Mouse (Mus musculus) heart, embryonic 13.5 days (tissue): ENCODE data around the gene Catsperg1. TPM values are rescaled to one million over a fixed set of nuclear protein-coding genes. Genes with fewer than 3 reads are reported as not detected.
"Not testable (repeated sequence)": the region's sequence is repeated elsewhere in the genome, so short reads cannot be mapped to it uniquely, and the experiment has no call there.

ENCODE experiments used
- ATAC-seq: fragments of 200-750 bp; cut with Nextera tagmentation; 2 replicates; pipeline ENCODE4 v1.8.0; 2017; ENCODE audit warnings: moderate TSS enrichment; ENCODE audit not compliant: insufficient number of reproducible peaks, low FRiP score, low TSS enrichment; ENCODE audit errors: extremely low read depth
- H3K27ac ChIP-seq: fragments of 300-500 bp; sonication (generic); replicated peaks from 2 replicates; pipeline ENCODE4 v1.5.1; 2015; ENCODE audit warnings: moderate library complexity, mild to moderate bottlenecking, inconsistent platforms
- H3K27me3 ChIP-seq: fragments of 300-500 bp; sonication (generic); replicated peaks from 2 replicates; pipeline ENCODE4 v1.6.1; 2015; ENCODE audit warnings: mild to moderate bottlenecking, inconsistent platforms
- H3K36me3 ChIP-seq: fragments of 300-500 bp; sonication (generic); 2 replicates; pipeline ENCODE4 v1.6.1; 2015; ENCODE audit warnings: mild to moderate bottlenecking, inconsistent platforms
- H3K4me1 ChIP-seq: fragments of 300-500 bp; sonication (generic); 2 replicates; pipeline ENCODE4 v1.6.1; 2015; ENCODE audit warnings: inconsistent platforms
- H3K4me2 ChIP-seq: fragments of 300-500 bp; sonication (generic); 2 replicates; pipeline ENCODE4 v1.6.1; 2015; ENCODE audit warnings: inconsistent platforms, mild to moderate bottlenecking, moderate library complexity
- H3K4me3 ChIP-seq: fragments of 300-500 bp; sonication (generic); 2 replicates; pipeline ENCODE4 v1.5.1; 2015; ENCODE audit warnings: moderate library complexity, mild to moderate bottlenecking, inconsistent platforms
- H3K9ac ChIP-seq: fragments of 300-500 bp; sonication (generic); 2 replicates; pipeline ENCODE4 v1.6.1; 2015; ENCODE audit warnings: inconsistent platforms, mild to moderate bottlenecking, moderate library complexity
- H3K9me3 ChIP-seq: fragments of 300-500 bp; sonication (generic); 2 replicates; pipeline ENCODE4 v1.6.1; 2016; ENCODE audit warnings: inconsistent platforms
- WGBS: fragments of 180-500 bp; shearing (Covaris S2); methylation state at CpG from one replicate; pipeline ENCODE4 v1.1.7; 2015; ENCODE audit warnings: mixed read lengths; 5-methylcytosine and 5-hydroxymethylcytosine counted together
- polyA plus RNA-seq: library from polyadenylated mRNA; unstranded; fragments of >200 nt; fragmentation: Nextera tagmentation; extraction: Ambion mirVana; gene quantifications from 2 replicates; pipeline ENCODE4 v1.2.1, GENCODE M21; 2015

Catsperg1 gene
- polyA plus RNA-seq, 1 experiment from 2014 or later: 0.41 TPM

DNA sequence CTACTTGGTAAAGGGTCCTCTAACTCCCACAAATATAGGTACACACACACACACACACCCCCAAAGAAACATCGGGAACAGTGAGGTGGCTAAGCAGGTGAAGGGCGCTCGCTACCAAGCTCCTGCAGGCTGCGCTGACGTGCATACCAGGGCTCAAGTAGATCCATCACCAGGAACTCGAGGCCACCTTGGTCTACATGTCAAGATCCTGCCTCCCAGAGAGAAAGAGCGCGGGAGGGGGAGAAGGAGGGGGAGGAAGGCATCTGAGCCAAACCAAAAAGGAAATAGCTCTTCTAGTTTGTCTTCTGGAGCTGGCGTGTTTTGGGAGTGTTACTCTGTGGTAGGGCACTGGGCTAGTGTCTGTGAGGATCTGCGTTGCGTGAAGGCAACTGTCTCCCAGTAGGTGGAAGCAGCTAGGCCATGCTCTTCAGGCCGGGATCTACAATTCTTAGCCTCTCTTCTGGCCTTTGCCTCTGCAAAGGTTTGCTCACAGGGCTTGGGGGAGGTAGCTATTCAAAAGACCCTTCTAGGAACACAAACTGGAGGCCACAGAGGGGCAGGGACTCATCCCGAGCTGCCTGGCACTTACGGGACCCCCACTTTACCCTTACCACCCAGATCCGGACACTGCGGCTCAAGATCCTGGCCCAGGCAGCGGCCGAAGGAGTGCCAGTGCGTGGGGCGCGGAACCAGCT, 32.9 kb upstream of the Catsperg1 start:
- no peaks in the 10 kb centered on the region for H3K27me3 ChIP-seq
- H3K9ac ChIP-seq: peak overlapping the region; percentile 30; the same call in 1 of the 2 replicates
- no peak for ATAC-seq
- peaks cover 33% of the 10 kb centered on the region for H3K36me3 ChIP-seq
- peak overlapping the region; percentile 51 for H3K4me3 ChIP-seq
- H3K4me2 ChIP-seq: peak overlapping the region; percentile 81
- H3K27ac ChIP-seq: no peak overlapping the region
- WGBS: 74% methylated on average over 21 of the region's 21 CpGs
- peaks cover 34% of the 10 kb centered on the region for H3K4me1 ChIP-seq
- no peaks in the 10 kb centered on the region for H3K9me3 ChIP-seq

DNA sequence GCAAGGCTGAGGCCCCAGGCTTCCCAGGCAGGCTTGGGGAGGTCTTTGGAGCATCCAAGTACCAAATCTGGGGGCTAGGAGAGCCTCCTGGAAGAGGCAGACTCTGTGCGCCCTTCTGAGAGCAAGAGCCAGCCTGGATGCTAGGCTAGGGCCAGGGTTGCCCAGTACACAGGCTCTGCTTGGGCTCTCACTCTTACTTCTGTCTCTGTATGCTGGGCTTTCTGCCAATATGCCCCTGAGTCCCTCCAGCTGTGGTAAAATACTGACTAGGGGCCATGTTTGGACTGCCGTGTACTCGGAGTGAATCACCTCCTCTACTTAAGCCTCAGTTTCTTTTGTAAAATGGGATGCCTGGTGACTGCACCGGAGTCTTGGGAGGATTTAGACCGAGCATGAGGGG, 32.2 kb upstream of the Catsperg1 start:
- WGBS: 65% methylated on average over 5 of the region's 5 CpGs
- H3K9ac ChIP-seq: 0 out of 2 replicates have a peak overlapping the region, but pooled peaks have one; percentile 7

DNA sequence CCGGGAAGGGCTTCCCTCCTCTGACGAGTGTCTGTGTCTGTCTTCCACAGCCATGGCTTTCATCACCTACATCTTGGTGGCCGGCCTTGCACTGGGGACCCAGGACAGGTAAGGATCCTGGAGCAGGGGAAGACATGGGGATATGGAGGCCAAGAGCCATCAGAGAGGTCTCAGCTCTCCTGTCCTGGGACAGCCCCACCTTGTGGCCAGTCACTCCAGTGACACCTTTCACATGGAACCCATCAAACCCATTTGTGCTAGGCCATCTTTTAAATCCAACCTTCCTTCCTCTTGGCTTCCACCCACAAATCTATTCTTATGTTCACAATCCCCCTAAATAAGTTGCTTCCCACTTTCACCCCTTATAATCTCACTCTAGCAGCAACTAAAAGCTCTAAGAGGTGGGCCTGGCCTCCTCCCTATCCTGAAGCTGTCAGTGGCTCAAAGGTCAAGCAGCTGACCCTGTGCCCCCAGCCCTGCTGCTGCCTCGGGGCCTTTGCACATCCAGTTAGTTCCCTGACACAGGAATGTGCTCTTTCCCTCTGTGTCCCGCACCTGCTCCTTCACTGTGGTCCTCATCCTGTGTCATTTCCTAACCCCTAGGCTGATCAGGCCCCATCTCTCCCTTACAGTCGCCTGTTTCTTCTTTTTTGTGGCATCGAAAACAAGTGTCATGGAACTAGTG, 31.0 kb upstream of the Catsperg1 start:
- ATAC-seq: no peak
- WGBS: 76% methylated on average over 7 of the region's 7 CpGs

More for the DNA sequence above, 32.2 kb upstream of the Catsperg1 start:
- ATAC-seq: no peak
- Histone ChIP-seq H3K4me2 (no peak overlapping the region), H3K4me3 (no peak overlapping the region), H3K27ac (no peak overlapping the region), H3K27me3 (no peaks in the 10 kb centered on the region), H3K36me3 (peaks cover 38% of the 10 kb centered on the region), H3K9me3 (no peaks in the 10 kb centered on the region), H3K4me1 (peaks cover 34% of the 10 kb centered on the region)

DNA sequence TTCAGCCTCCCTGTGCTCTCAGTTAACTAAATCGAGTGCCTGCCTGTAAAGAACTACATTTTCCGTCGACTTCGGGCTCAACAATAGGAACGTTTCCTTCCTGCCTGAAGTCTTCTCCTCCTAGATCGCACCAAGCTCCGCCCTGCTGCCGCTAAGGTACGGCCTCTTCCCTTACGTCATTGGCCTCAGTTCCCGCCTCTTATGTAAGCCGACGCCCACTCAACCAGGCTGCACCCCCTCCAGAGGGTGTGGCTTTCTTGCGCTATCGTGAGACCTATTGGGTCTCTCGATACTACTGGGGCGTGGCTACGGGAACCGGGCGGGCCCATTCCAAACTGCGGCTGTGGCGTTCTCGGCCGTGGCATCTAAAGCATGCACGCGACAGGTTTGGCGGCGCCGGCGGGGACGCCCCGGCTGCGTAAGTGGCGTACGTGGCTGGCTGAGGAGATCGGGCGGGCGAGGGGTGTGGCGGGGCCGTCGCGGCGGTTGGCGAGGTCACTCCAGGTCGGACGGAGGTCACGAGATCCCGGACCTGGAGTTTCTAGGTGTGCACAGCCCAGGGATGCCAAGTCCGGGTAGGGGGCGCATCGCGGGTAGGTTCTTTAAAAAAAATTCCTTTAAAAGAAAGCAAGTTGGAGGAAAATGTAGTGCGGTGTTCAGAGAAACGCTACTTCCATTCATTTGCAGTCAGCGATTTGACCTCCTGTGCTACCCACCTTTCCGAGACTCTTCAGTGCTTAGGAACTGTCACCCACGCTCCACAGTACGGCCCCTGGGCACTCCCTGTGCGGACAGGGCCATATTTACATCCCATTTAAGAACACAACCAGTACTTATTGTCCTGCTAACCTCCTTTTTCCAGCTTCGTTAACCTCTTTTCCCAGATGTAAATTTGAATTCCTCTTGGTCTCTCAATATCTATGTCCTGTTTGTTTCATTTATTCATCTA, 24.5 kb upstream of the Catsperg1 start, which contains the start of gene Yif1b:
Gene Yif1b (plus strand): TSS at position 311 of the 949 bp plus-strand sequence.
- H3K9ac ChIP-seq: peak within 1 kb of the TSS; percentile 84
- peaks cover 36% of the 10 kb centered on the region for H3K4me1 ChIP-seq
- H3K27me3 ChIP-seq: no peaks in the 10 kb centered on the region; the same call in 1 of the 2 replicates
- H3K4me3 ChIP-seq: peak within 1 kb of the TSS; percentile 70
- peak; percentile 97 for ATAC-seq
- H3K9me3 ChIP-seq: no peaks in the 10 kb centered on the region
- 1% methylated on average over 60 of the region's 60 CpGs for WGBS
- peaks cover 4% of the 10 kb centered on the region; the same call in 1 of the 2 replicates for H3K36me3 ChIP-seq
- H3K4me2 ChIP-seq: peak within 1 kb of the TSS; percentile 75
- peak within 1 kb of the TSS; percentile 95 for H3K27ac ChIP-seq

More for the DNA sequence above, 31.0 kb upstream of the Catsperg1 start:
- Histone ChIP-seq H3K4me2 (no peak overlapping the region), H3K4me1 (peaks cover 38% of the 10 kb centered on the region), H3K36me3 (peaks cover 38% of the 10 kb centered on the region), H3K9ac (no peak overlapping the region), H3K9me3 (no peaks in the 10 kb centered on the region), H3K27me3 (no peaks in the 10 kb centered on the region), H3K4me3 (no peak overlapping the region), H3K27ac (no peak overlapping the region)

DNA sequence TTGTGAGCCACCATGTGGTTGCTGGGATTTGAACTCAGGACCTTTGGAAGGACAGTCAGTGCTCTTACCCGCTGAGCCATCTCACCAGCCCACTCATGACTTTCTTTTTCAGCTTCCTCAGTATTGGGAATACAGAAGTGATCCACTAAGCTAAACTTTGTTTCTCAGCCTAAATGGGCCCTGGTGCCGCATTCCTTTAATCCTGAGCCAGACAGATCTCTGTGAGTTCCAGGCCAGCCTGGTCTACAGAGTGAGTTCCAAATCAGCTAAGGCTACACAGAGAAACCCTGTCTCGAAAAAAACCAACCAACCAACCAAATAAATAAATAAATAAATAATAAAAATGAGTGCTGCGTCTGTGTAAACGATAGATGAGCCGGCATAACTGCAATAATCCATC, 23.8 kb upstream of the Catsperg1 start:
- H3K27ac ChIP-seq: peak overlapping the region; percentile 95
- H3K9ac ChIP-seq: peak overlapping the region; percentile 82
- ATAC-seq, H3K27me3 ChIP-seq, H3K9me3 ChIP-seq, H3K36me3 ChIP-seq: not testable (repeated sequence)
- H3K4me1 ChIP-seq: peaks cover 39% of the 10 kb centered on the region
- peak overlapping the region; percentile 75 for H3K4me2 ChIP-seq
- H3K4me3 ChIP-seq: peak overlapping the region; percentile 70
- WGBS: 27% methylated on average over 6 of the region's 6 CpGs

DNA sequence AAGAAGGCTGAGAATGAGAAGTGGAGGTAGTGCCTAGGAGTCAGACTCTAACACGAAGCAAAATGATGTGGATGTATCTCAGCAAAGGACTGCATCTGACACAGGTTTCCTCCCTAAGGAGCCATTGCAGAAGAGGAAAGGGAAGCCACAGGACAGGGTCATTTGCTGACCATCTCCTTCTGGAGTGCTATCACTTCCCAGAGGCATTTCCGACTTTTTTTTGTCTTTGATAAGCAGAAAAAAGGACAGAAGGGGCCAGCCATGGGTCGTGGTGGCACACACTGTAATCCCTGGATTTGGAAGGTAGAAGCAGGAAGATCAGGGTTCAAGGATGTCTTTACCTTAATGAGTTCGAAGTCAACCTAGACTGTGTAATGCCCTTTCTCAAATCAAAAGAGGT, 22.8 kb upstream of the Catsperg1 start:
- ATAC-seq: no peak
- WGBS: 62% methylated on average over 4 of the region's 4 CpGs
- H3K9me3 ChIP-seq: no peaks in the 10 kb centered on the region
- peak overlapping the region; percentile 58 for H3K27ac ChIP-seq
- H3K27me3 ChIP-seq: peaks cover 14% of the 10 kb centered on the region
- no peak overlapping the region for H3K4me2 ChIP-seq
- no peak overlapping the region for H3K4me3 ChIP-seq
- peaks cover 47% of the 10 kb centered on the region for H3K4me1 ChIP-seq
- H3K9ac ChIP-seq: no peak overlapping the region
- H3K36me3 ChIP-seq: peaks cover 4% of the 10 kb centered on the region; the same call in 1 of the 2 replicates

DNA sequence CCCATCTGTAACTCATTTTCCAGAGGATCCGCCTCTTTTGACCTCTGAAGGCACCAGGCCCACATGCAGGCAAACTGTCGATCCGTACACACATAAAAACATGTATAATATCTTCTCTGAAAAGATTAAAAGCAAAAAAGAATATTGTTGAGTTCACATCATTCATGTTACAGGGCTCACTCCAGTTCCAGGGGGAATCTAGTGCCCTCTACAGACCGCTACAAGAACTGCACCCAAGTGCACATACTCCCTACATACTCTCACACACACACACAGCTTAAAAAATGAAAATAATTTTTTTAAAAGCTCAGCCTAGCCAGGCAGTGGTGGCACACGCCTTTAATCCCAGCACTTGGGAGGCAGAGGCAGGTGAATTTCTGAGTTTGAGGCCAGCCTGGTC, 20.8 kb upstream of the Catsperg1 start:
- Histone ChIP-seq H3K4me1 (peaks cover 50% of the 10 kb centered on the region), H3K27ac (peak overlapping the region; percentile 75), H3K9me3 (no peaks in the 10 kb centered on the region), H3K27me3 (peaks cover 28% of the 10 kb centered on the region), H3K4me2 (no peak overlapping the region), H3K36me3 (0 out of 2 replicates have a peak, but pooled peaks cover 6% of the 10 kb centered on the region), H3K9ac (no peak overlapping the region), H3K4me3 (no peak overlapping the region)
- 79% methylated on average over 5 of the region's 5 CpGs for WGBS
- no peak for ATAC-seq

DNA sequence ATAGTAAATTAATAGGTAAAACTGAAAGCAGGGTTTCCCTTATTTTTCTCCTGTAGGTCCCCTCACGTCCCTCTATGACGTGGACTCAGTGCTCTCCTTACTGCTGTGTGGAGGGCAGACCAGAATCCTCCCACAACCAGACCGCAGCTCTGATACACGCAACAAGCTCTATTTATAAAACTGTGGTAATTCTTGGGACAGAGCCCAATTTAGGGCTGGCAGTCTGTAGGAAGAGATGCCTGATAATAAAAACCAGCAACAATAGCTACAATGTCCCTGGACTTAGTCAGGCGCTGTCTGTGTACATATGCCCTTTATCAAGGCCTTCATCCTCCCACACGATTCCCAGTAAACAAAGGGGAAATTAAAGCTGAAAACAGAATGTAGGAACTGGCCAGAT, 19.9 kb upstream of the Catsperg1 start:
- no peak overlapping the region for H3K4me3 ChIP-seq
- H3K27me3 ChIP-seq: peaks cover 28% of the 10 kb centered on the region
- WGBS: 18% methylated on average over 6 of the region's 6 CpGs
- peaks cover 46% of the 10 kb centered on the region for H3K4me1 ChIP-seq
- no peaks in the 10 kb centered on the region for H3K9me3 ChIP-seq
- H3K36me3 ChIP-seq: 0 out of 2 replicates have a peak, but pooled peaks cover 6% of the 10 kb centered on the region
- peak overlapping the region; percentile 34 for H3K9ac ChIP-seq
- H3K27ac ChIP-seq: peak overlapping the region; percentile 75
- no peak for ATAC-seq
- H3K4me2 ChIP-seq: peak overlapping the region; percentile 95

DNA sequence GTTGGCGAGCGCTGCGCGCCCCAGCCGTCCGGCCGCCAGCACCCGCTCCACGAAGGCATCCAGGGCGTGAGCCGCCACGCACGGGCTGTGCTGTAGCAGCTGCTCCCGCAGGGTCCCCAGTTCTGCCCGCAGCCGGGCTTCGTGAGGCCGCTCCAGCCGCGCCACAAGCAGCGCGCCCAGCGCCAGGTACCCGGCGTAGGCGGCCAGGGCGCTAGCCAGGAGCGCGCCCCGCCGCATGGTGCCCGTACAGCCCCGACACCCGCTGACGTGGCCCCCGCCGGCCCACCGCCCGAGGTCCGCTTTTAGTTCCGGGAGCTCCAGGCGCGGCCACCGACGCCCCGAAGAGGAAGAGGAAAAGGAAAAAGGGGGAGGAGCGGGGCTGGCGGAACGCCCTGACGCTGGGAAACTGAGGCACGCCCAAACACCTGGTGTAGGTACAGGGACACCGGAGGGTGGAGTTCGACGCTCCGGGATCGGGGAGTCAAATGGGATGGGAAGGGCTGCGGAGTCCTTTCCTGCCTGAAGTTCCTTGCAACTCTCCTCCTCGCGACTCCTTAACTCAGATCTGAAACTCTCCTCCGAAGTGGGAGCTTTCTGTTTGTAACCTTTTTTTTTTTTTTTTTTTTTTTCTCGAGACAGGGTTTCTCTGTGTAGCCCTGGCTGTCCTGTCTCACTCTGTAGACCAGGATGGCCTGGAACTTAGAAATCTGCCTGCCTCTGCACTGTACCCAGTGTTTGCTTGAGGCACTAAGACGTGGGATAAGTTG, 18.6 kb upstream of the Catsperg1 start, which contains the start of gene Kcnk6:
Gene Kcnk6 (minus strand): TSS at position 269 of the 767 bp plus-strand sequence.
- ATAC-seq: no peak
- H3K4me3 ChIP-seq: peak within 1 kb of the TSS; percentile 65
- H3K27me3 ChIP-seq: peaks cover 28% of the 10 kb centered on the region
- no peaks in the 10 kb centered on the region for H3K9me3 ChIP-seq
- peak within 1 kb of the TSS; percentile 75 for H3K27ac ChIP-seq
- peak within 1 kb of the TSS; percentile 95 for H3K4me2 ChIP-seq
- peak within 1 kb of the TSS; percentile 85 for H3K9ac ChIP-seq
- peaks cover 41% of the 10 kb centered on the region for H3K4me1 ChIP-seq
- 0 out of 2 replicates have a peak, but pooled peaks cover 6% of the 10 kb centered on the region for H3K36me3 ChIP-seq
- WGBS: 2% methylated on average over 53 of the region's 62 CpGs

DNA sequence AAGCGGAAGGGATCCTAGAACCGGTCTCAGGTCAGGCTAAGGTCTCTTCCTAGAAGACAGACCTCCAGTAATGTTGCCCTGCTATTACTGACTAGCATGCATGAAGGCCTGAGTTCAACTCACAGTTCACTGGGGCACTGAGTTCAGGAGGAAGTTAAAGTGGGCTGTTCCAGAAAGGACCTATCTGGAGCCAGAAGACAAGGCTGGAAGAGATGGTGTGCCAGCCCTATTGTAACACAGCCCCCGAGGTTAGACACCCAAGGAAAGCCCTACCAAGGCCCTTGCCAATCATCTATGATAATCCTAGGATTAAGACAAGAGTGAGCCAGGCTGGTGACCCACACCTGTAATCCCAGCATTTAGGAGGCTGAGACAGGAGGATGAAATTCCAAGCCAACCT, 17.7 kb upstream of the Catsperg1 start:
- Histone ChIP-seq H3K27ac (peak overlapping the region; percentile 75), H3K4me3 (peak overlapping the region; percentile 65), H3K27me3 (peaks cover 28% of the 10 kb centered on the region), H3K4me2 (peak overlapping the region; percentile 95), H3K9me3 (no peaks in the 10 kb centered on the region), H3K9ac (peak overlapping the region; percentile 85), H3K36me3 (peaks cover 7% of the 10 kb centered on the region; the same call in 1 of the 2 replicates), H3K4me1 (peaks cover 38% of the 10 kb centered on the region)
- 44% methylated on average over 3 of the region's 3 CpGs for WGBS
- no peak for ATAC-seq
